Mouse (Mus musculus) c-Kit-positive CD71-positive TER-119-positive erythroid progenitor cells, embryonic 14.5 days (primary cell): ENCODE measurements at regions not wholly inside any gene's neighbourhood (a gene's known extent, or its start where the extent isn't known, plus 50 kb on each side); places are given as distances from the start of the nearest gene placed in this dataset.

Source experiments
- DNase-seq: peaks from one replicate; pipeline ENCODE4 v3.0.0-alpha.2; 2013; ENCODE audit warnings: low spot score

- no peak for DNase-seq
Observed at GRCm38 (mm10) chr3:143595081-143595480, 609.9 kb downstream of the Lmo4 start.

GRCm38 (mm10) chr3:143594676-143595075, 610.3 kb downstream of the Lmo4 start:
- no peak for DNase-seq

- DNase-seq = no peak
Observed at GRCm38 (mm10) chr3:143586653-143587052, 618.4 kb downstream of the Lmo4 start.

- DNase-seq = no peak
Observed at GRCm38 (mm10) chr3:143584692-143585603, 620.1 kb downstream of the Lmo4 start.

- no peak for DNase-seq
Observed at GRCm38 (mm10) chr3:143576338-143577007, 628.5 kb downstream of the Lmo4 start.

- no peak for DNase-seq
Observed at GRCm38 (mm10) chr3:143575737-143576136, 629.3 kb downstream of the Lmo4 start.

- no peak for DNase-seq
Observed at GRCm38 (mm10) chr3:143574035-143574864, 630.8 kb downstream of the Lmo4 start.

GRCm38 (mm10) chr3:143569930-143570329, 635.1 kb downstream of the Lmo4 start:
- DNase-seq = no peak

- DNase-seq = no peak
Observed at GRCm38 (mm10) chr3:143565067-143565466, 640.0 kb downstream of the Lmo4 start.

- DNase-seq = no peak
Observed at GRCm38 (mm10) chr3:143542811-143543210, 661.0 kb upstream of the Pkn2 start.

- DNase-seq = no peak
Observed at GRCm38 (mm10) chr3:143527982-143528381, 646.2 kb upstream of the Pkn2 start.

GRCm38 (mm10) chr3:143527274-143527673, 645.5 kb upstream of the Pkn2 start:
- DNase-seq = no peak

GRCm38 (mm10) chr3:143512517-143513249, 630.9 kb upstream of the Pkn2 start:
- no peak for DNase-seq

GRCm38 (mm10) chr3:143509531-143509930, 627.7 kb upstream of the Pkn2 start:
- no peak for DNase-seq

GRCm38 (mm10) chr3:143508280-143508679, 626.5 kb upstream of the Pkn2 start:
- DNase-seq = no peak

- DNase-seq = no peak
Observed at GRCm38 (mm10) chr3:143501017-143501416, 619.2 kb upstream of the Pkn2 start.

GRCm38 (mm10) chr3:143495389-143495788, 613.6 kb upstream of the Pkn2 start:
- DNase-seq = no peak

GRCm38 (mm10) chr3:143477916-143478610, 596.3 kb upstream of the Pkn2 start:
- DNase-seq = no peak

- no peak for DNase-seq
Observed at GRCm38 (mm10) chr3:143475461-143475860, 593.7 kb upstream of the Pkn2 start.

- DNase-seq = no peak
Observed at GRCm38 (mm10) chr3:143447005-143447709, 565.4 kb upstream of the Pkn2 start.
